ENCODE assay signal across 27 mouse cellular contexts in genomic region chr3:28178333-28178732, GRCm38 (mm10).
A peak's percentile ranks its signal among the peaks of the same experiment; 100 is the strongest.
DNase-seq lines count a peak whose midpoint lies in the region; ATAC-seq and TF ChIP-seq lines count a peak whose summit lies in the region.
"Had no signal": no experiment of that assay in that cellular context is flagged by ENCODE, and none has a peak within 500 bp of the region (broad histone marks: within the 10 kb centered on the region; RNA-seq: fewer than 3 reads in every experiment).

No protein-coding gene starts in this region.

- WGBS in midbrain, embryonic 13.5 days, result 80% methylated on average over 6 of the region's 6 CpGs

- no peaks in the 10 kb centered on the region for H3K9me3 ChIP-seq in midbrain, embryonic 13.5 days
- H3K9me3 ChIP-seq: embryonic facial prominence, embryonic 12.5 days; forebrain, embryonic 10.5 days; neural tube, embryonic 15.5 days had no signal

- no peak overlapping the region for H3K4me3 ChIP-seq in layer of hippocampus, adult 2 months
- no peak overlapping the region for H3K4me3 ChIP-seq in midbrain, embryonic 13.5 days (replicated peaks)
- H3K4me3 ChIP-seq: embryonic facial prominence, embryonic 12.5 days; forebrain, embryonic 10.5 days; neural tube, embryonic 15.5 days had no signal

- DNase-seq in layer of hippocampus, adult 2 months (ENCODE audit: low spot score in 2 of 2), result no peak
- no peak for DNase-seq in layer of hippocampus, adult 18-20 months (ENCODE audit: low spot score in 2 of 2)
- DNase-seq in Patski (ENCODE audit: low read depth, low spot score), result no peak
- peak; percentile 25 to 27 for DNase-seq in adrenal gland, postnatal 36 days
- DNase-seq in Muller cell, postnatal 12 days (ENCODE audit: inconsistent ontology term), result no peak
- DNase-seq: cerebellum, adult 11-12 months; cerebellum, adult 9-11 months; embryo, embryonic 11 days; forebrain, postnatal 0 days; kidney, adult 9 months; kidney, postnatal 10 days; liver; lung, adult 2 months; lung, postnatal 10 days; midbrain, embryonic 14.5 days; right cerebral cortex, postnatal 25 days; spleen, adult 18-20 months; thymus, adult 2 months; thymus, postnatal 36 days had no signal

- no peaks in the 10 kb centered on the region for H3K27me3 ChIP-seq in Patski
- no peaks in the 10 kb centered on the region for H3K27me3 ChIP-seq in midbrain, embryonic 13.5 days
- H3K27me3 ChIP-seq: CH12.LX; embryonic facial prominence, embryonic 12.5 days; neural tube, embryonic 15.5 days had no signal

- H3K4me1 ChIP-seq in midbrain, embryonic 13.5 days (replicated peaks), result peaks cover 16% of the 10 kb centered on the region

- in situ Hi-C loops in Patski (cut with MboI; ENCODE audit: low pct_unique_long_range_greater_than_20kb), result loop anchor here (5.0 kb wide), 1 partner anchor 84 kb away; the partner anchor contains the start of gene Tnik

- no peak for TF ChIP-seq CTCF in layer of hippocampus, adult 2 months (conservative IDR thresholded peaks at IDR 0.05)
- TF ChIP-seq CTCF in Patski (IDR thresholded peaks at IDR 0.05), result no peak

- no peak overlapping the region for H3K4me2 ChIP-seq in midbrain, embryonic 13.5 days (replicated peaks)
- H3K4me2 ChIP-seq: embryonic facial prominence, embryonic 12.5 days; neural tube, embryonic 15.5 days had no signal

- peak; percentile 70 for ATAC-seq in Patski
- ATAC-seq in midbrain, embryonic 13.5 days, result no peak
- ATAC-seq: forebrain, postnatal 0 days; hindbrain, embryonic 16.5 days had no signal

- CTCF ChIA-PET in Patski (lab: Charles Lee), result interaction anchor here (1.0 to 2.7 kb wide), 2 partner anchors 13 to 53 kb away, joined by 3 to 8 read pairs; no protein-coding TSS in a partner anchor

- H3K27ac ChIP-seq in layer of hippocampus, adult 2 months, result peak overlapping the region; percentile 57; the same call in 1 of the 2 replicates
- no peak overlapping the region for H3K27ac ChIP-seq in midbrain, embryonic 13.5 days
- H3K27ac ChIP-seq: embryonic facial prominence, embryonic 12.5 days; forebrain, embryonic 10.5 days; liver, embryonic 14.5 days; macrophage; neural tube, embryonic 15.5 days had no signal

- POLR2A ChIA-PET in Patski (lab: Charles Lee), result no interaction called here

- no peak overlapping the region for H3K9ac ChIP-seq in midbrain, embryonic 13.5 days (replicated peaks)
- H3K9ac ChIP-seq: embryonic facial prominence, embryonic 12.5 days; forebrain, postnatal 0 days; liver, embryonic 14.5 days; neural tube, embryonic 15.5 days had no signal

- H3K36me3 ChIP-seq in midbrain, embryonic 13.5 days, result no peaks in the 10 kb centered on the region
- H3K36me3 ChIP-seq: embryonic facial prominence, embryonic 12.5 days; forebrain, embryonic 10.5 days; neural tube, embryonic 15.5 days had no signal

Comparison
In these comparisons a context has a peak if more than half of its experiments do, and no peak if none do; other contexts are left out.
1. DNase-seq: peak in adrenal gland, postnatal 36 days (2 of 2); none in layer of hippocampus, adult 2 months (0 of 2), layer of hippocampus, adult 18-20 months (0 of 2), Patski (single experiment) and Muller cell, postnatal 12 days (single experiment).